Mouse (Mus musculus): ENCODE data around the gene Btn2a2. TPM values are rescaled to one million over a fixed set of nuclear protein-coding genes. Genes with fewer than 3 reads are reported as not detected.

Gene Btn2a2
- polyA plus RNA-seq, 1 experiment from 2014 or later = 0.23 TPM

GRCm38 (mm10) chr13:23502916-23503315, 14.3 kb upstream of the Btn2a2 start:
- H3K9me3 ChIP-seq = no peaks in the 10 kb centered on the region
- no peak overlapping the region for H3K4me3 ChIP-seq (replicated peaks)
- peaks cover 4% of the 10 kb centered on the region; the same call in 1 of the 2 replicates for H3K4me1 ChIP-seq (replicated peaks)
- H3K27me3 ChIP-seq (replicated peaks) = no peaks in the 10 kb centered on the region
- H3K36me3 ChIP-seq = no peaks in the 10 kb centered on the region
- ATAC-seq = no peak
- H3K27ac ChIP-seq = no peak overlapping the region
- H3K4me2 ChIP-seq (replicated peaks) = no peak overlapping the region
- no peak overlapping the region for H3K9ac ChIP-seq
- WGBS = 64% methylated on average over 4 of the region's 4 CpGs

GRCm38 (mm10) chr13:23502031-23502567, 13.4 kb upstream of the Btn2a2 start:
- Histone ChIP-seq H3K9ac (no peak overlapping the region), H3K9me3 (no peaks in the 10 kb centered on the region), H3K27ac (no peak overlapping the region), H3K4me2 (replicated peaks) (peak overlapping the region; percentile 39; the same call in 1 of the 2 replicates), H3K4me1 (replicated peaks) (peaks cover 4% of the 10 kb centered on the region; the same call in 1 of the 2 replicates), H3K4me3 (replicated peaks) (no peak overlapping the region), H3K36me3 (no peaks in the 10 kb centered on the region), H3K27me3 (replicated peaks) (no peaks in the 10 kb centered on the region)
- no peak for ATAC-seq
- WGBS = 38% methylated on average over 9 of the region's 9 CpGs

DNA sequence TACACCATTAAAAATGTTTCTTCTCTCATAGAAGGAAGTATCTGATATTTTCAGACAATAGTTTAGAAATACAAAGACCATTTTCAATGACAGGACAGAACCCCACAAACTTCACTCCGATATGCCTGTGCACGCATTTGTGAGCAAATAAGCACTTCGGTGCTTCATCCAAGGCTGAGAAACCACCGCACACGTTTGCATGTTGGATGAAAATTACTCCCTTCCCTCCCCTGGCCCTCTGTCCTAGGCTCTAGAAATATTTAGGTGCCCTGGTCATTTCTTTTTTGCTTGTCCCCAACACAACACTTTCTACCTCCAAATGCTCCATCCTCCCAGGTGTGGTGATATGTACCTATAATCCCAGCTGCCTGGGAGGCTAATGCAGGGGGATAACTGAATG, 12.9 kb upstream of the Btn2a2 start:
- no peaks in the 10 kb centered on the region for H3K9me3 ChIP-seq
- 32% methylated on average over 5 of the region's 5 CpGs for WGBS
- H3K36me3 ChIP-seq = no peaks in the 10 kb centered on the region
- H3K27me3 ChIP-seq (replicated peaks) = no peaks in the 10 kb centered on the region
- no peak overlapping the region for H3K27ac ChIP-seq
- H3K4me1 ChIP-seq (replicated peaks) = peaks cover 1% of the 10 kb centered on the region; the same call in 1 of the 2 replicates
- ATAC-seq = no peak
- no peak overlapping the region for H3K4me3 ChIP-seq (replicated peaks)
- no peak overlapping the region for H3K9ac ChIP-seq
- peak overlapping the region; percentile 39 for H3K4me2 ChIP-seq (replicated peaks)

- no peak overlapping the region for H3K9ac ChIP-seq
- H3K4me2 ChIP-seq (replicated peaks) = 0 out of 2 replicates have a peak overlapping the region, but pooled peaks have one; percentile 18
- WGBS = 6% methylated on average over 17 of the region's 17 CpGs
- no peaks in the 10 kb centered on the region for H3K4me1 ChIP-seq (replicated peaks)
- no peaks in the 10 kb centered on the region for H3K9me3 ChIP-seq
- H3K27me3 ChIP-seq (replicated peaks) = no peaks in the 10 kb centered on the region
- H3K4me3 ChIP-seq (replicated peaks) = no peak overlapping the region
- no peaks in the 10 kb centered on the region for H3K36me3 ChIP-seq
- peak; percentile 87 for ATAC-seq
- no peak overlapping the region for H3K27ac ChIP-seq
Observed at GRCm38 (mm10) chr13:23500424-23501200, 12.0 kb upstream of the Btn2a2 start.

- H3K4me1 ChIP-seq (replicated peaks) = no peaks in the 10 kb centered on the region
- no peak overlapping the region for H3K9ac ChIP-seq
- H3K27me3 ChIP-seq (replicated peaks) = no peaks in the 10 kb centered on the region
- 30% methylated on average over 7 of the region's 7 CpGs for WGBS
- no peaks in the 10 kb centered on the region for H3K9me3 ChIP-seq
- peak; percentile 57; the same call in 1 of the 2 replicates for ATAC-seq
- H3K4me3 ChIP-seq (replicated peaks) = no peak overlapping the region
- no peaks in the 10 kb centered on the region for H3K36me3 ChIP-seq
- H3K27ac ChIP-seq = no peak overlapping the region
- H3K4me2 ChIP-seq (replicated peaks) = no peak overlapping the region
Observed at GRCm38 (mm10) chr13:23499943-23500342, 11.3 kb upstream of the Btn2a2 start.

DNA sequence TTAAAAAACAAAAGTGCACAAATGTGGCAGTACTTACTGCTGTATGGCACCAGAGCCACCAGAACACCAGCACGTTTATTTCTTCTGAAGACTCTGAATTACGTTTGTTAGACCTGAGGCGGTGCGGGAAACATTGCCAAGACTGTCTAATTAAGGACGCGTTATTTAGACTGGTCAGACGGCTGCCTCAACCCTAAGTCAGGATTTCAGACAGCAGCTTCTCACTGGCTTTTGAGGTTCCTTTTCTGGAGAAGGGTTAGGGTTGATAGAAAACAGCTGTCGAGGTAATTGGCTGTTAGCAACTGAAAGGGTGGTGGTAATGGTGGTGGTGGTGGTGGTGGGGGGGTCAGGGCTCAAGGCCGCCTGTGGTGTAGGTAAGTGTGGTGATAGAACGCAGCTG, 10.0 kb upstream of the Btn2a2 start:
- Histone ChIP-seq H3K27me3 (replicated peaks) (no peaks in the 10 kb centered on the region), H3K4me2 (replicated peaks) (peak overlapping the region; percentile 49), H3K4me3 (replicated peaks) (peak overlapping the region; percentile 14), H3K36me3 (no peaks in the 10 kb centered on the region), H3K27ac (no peak overlapping the region), H3K9me3 (no peaks in the 10 kb centered on the region), H3K9ac (no peak overlapping the region), H3K4me1 (replicated peaks) (no peaks in the 10 kb centered on the region)
- 8% methylated on average over 10 of the region's 10 CpGs for WGBS
- ATAC-seq = no peak

- Histone ChIP-seq H3K9me3 (no peaks in the 10 kb centered on the region), H3K4me2 (replicated peaks) (peak overlapping the region; percentile 49), H3K9ac (no peak overlapping the region), H3K27me3 (replicated peaks) (no peaks in the 10 kb centered on the region), H3K27ac (no peak overlapping the region), H3K4me3 (replicated peaks) (0 out of 2 replicates have a peak overlapping the region, but pooled peaks have one; percentile 12), H3K4me1 (replicated peaks) (no peaks in the 10 kb centered on the region), H3K36me3 (no peaks in the 10 kb centered on the region)
- peak; percentile 57 for ATAC-seq
- WGBS = 9% methylated on average over 19 of the region's 19 CpGs
Observed at GRCm38 (mm10) chr13:23497656-23498321, 9.1 kb upstream of the Btn2a2 start.

- no peaks in the 10 kb centered on the region for H3K4me1 ChIP-seq (replicated peaks)
- no peak overlapping the region for H3K4me2 ChIP-seq (replicated peaks)
- no peaks in the 10 kb centered on the region for H3K27me3 ChIP-seq (replicated peaks)
- H3K4me3 ChIP-seq (replicated peaks) = no peak overlapping the region
- no peak overlapping the region for H3K9ac ChIP-seq
- no peak for ATAC-seq
- WGBS = 80% methylated on average over 6 of the region's 6 CpGs
- H3K36me3 ChIP-seq = no peaks in the 10 kb centered on the region
- H3K9me3 ChIP-seq = no peaks in the 10 kb centered on the region
- no peak overlapping the region for H3K27ac ChIP-seq
Observed at GRCm38 (mm10) chr13:23495526-23495925, 6.9 kb upstream of the Btn2a2 start.

GRCm38 (mm10) chr13:23491990-23492389, 3.3 kb upstream of the Btn2a2 start:
- ATAC-seq = no peak
- 14% methylated on average over 14 of the region's 14 CpGs for WGBS
- H3K36me3 ChIP-seq = no peaks in the 10 kb centered on the region
- H3K4me1 ChIP-seq (replicated peaks) = no peaks in the 10 kb centered on the region
- H3K9me3 ChIP-seq = no peaks in the 10 kb centered on the region
- no peak overlapping the region for H3K27ac ChIP-seq
- no peak overlapping the region for H3K9ac ChIP-seq
- H3K27me3 ChIP-seq (replicated peaks) = no peaks in the 10 kb centered on the region
- peak overlapping the region; percentile 56 for H3K4me2 ChIP-seq (replicated peaks)
- H3K4me3 ChIP-seq (replicated peaks) = peak overlapping the region; percentile 26

DNA sequence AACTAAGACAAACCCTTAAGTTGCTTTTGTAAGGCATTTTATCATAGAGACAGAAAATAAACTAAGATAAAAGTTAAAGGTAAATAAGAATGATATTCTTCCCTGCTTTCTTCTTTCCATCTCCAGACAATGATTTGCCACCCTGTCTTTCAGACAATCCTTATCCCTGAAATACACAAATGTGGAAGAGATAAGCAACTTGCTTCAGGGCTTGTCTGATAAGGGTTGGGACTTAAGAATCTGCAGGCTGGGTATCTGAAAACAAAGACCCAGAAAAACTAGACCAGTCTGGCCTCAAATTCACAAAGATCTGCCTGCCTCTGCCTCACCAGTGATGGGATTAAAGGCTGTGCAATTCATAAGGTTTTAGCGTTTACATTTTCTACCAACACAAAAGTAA, 2.6 kb upstream of the Btn2a2 start:
- Histone ChIP-seq H3K4me2 (replicated peaks) (no peak overlapping the region), H3K9ac (no peak overlapping the region), H3K27me3 (replicated peaks) (no peaks in the 10 kb centered on the region), H3K27ac (no peak overlapping the region), H3K9me3 (no peaks in the 10 kb centered on the region), H3K4me3 (replicated peaks) (no peak overlapping the region), H3K36me3 (no peaks in the 10 kb centered on the region), H3K4me1 (replicated peaks) (no peaks in the 10 kb centered on the region)
- whole genome bisulfite sequencing = 14% methylated on average over 1 of the region's 1 CpGs
- no peak for ATAC-seq

GRCm38 (mm10) chr13:23490863-23491262, 2.2 kb upstream of the Btn2a2 start:
- no peak overlapping the region for H3K4me2 ChIP-seq (replicated peaks)
- H3K4me1 ChIP-seq (replicated peaks) = no peaks in the 10 kb centered on the region
- 51% methylated on average over 1 of the region's 1 CpGs for WGBS
- H3K9me3 ChIP-seq = no peaks in the 10 kb centered on the region
- H3K27me3 ChIP-seq (replicated peaks) = no peaks in the 10 kb centered on the region
- H3K4me3 ChIP-seq (replicated peaks) = no peak overlapping the region
- H3K27ac ChIP-seq = no peak overlapping the region
- H3K36me3 ChIP-seq = no peaks in the 10 kb centered on the region
- no peak for ATAC-seq
- H3K9ac ChIP-seq = no peak overlapping the region

DNA sequence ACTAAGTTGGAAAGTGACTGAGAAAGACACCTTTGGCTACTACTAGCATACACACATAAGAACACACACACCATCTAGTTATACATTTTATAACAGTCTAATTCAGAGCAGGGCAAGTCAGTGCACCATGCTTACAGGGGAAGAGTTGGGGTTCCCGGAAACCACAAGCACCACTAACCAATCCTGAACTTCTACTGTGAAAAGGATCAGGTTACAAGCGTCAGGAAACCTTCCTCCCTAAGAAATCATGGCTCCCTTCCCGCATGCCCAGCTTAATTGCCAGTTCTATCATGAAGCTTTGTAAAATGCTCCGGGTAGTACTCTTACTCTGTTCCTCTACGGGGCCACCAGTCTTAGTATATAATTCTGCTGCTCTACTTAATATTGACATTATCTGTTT, 3.4 kb downstream of the Btn2a2 start:
- Histone ChIP-seq H3K9me3 (no peaks in the 10 kb centered on the region), H3K4me1 (replicated peaks) (no peaks in the 10 kb centered on the region), H3K4me2 (replicated peaks) (no peak overlapping the region), H3K36me3 (no peaks in the 10 kb centered on the region), H3K27me3 (replicated peaks) (no peaks in the 10 kb centered on the region), H3K27ac (no peak overlapping the region), H3K4me3 (replicated peaks) (no peak overlapping the region), H3K9ac (no peak overlapping the region)
- ATAC-seq = no peak
- WGBS = 40% methylated on average over 5 of the region's 5 CpGs

Measured in intestine, embryonic 15.5 days (tissue).